Mouse (Mus musculus) ES-Bruce4 (cell line): ENCODE data around the gene Mcf2l.

ENCODE experiments used
- CTCF ChIP-seq: IDR thresholded peaks from one replicate; pipeline ENCODE4 v1.8.1; 2011; ENCODE audit warnings: low read depth, low read length
- POLR2A ChIP-seq: IDR thresholded peaks from one replicate; pipeline ENCODE4 v1.8.1; 2011; ENCODE audit warnings: low read length; ENCODE audit not compliant: insufficient read depth

- TF ChIP-seq POLR2A (no peak), CTCF (no peak)
These were observed 87.6 kb downstream of the Mcf2l start for GRCm38 (mm10) chr8:12961211-12961610.
